Mouse (Mus musculus) brain, embryonic 18.5 days (tissue): ENCODE data around the gene Cct3.
"Not testable (repeated sequence)": the region's sequence is repeated elsewhere in the genome, so short reads cannot be mapped to it uniquely, and the experiment has no call there.

ENCODE experiments used
- DNase-seq: peaks from one replicate; pipeline ENCODE4 v3.0.0-alpha.2; 2012; ENCODE audit warnings: low read depth, low spot score

Gene Cct3

GRCm38 (mm10) chr3:88361096-88361495 lies 64.2 kb downstream of the Cct3 start:
- no peak for DNase-seq

DNA sequence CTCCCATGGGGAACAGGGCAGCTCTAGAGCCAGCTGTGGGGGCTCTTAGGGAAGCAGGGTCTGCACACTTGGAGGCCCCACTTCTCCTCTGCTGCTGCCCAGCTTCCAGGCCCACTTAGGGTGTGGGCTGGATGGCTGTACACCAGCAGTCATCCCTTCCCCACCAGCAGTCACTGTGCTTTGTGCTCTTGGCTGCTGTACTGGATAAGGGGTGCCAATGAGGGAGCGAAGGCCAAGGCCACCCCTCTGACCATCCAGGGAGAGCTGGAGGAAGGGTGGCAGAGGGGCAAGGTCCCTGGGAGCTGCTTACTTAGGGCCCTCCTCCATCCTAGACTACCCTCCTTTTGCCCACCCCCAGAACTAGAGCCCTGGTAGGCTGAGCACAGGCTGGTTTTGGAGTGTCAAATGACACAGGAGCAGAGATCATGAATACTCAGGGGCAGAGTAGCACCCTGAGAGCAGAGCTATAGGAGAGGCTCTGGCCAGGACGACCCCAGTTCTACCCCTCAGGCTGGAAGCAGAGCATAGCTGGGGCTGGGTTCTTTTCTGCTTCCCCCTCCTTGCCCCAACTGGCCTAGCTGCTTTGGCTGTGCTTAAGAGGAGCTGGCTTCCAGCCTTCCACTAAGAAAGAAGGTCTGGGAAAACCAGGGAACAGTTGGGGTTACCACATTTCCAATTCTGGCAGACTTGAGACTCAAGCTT lies 64.8 kb downstream of the Cct3 start:
- no peak for DNase-seq

DNA sequence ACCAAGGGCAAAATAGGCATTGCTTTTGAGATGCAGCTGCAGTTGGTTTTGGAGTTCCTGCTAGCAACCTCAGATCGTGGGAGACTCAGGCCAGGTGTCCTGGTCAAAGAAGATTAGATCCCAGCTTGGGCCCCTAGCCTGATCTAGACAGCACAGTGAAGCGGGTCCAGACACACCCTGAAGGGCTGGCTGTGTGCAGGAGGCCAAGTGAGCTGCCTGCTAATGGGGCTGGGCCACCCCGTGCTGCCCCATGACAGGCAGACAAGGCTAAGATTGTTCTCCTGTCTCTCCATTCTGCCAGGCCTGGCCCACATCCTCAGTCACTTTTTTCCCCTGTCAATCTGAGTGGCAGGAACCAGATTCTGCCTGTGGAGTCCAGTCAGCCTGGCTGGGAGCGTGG lies 66.8 kb downstream of the Cct3 start:
- DNase-seq, result no peak

DNA sequence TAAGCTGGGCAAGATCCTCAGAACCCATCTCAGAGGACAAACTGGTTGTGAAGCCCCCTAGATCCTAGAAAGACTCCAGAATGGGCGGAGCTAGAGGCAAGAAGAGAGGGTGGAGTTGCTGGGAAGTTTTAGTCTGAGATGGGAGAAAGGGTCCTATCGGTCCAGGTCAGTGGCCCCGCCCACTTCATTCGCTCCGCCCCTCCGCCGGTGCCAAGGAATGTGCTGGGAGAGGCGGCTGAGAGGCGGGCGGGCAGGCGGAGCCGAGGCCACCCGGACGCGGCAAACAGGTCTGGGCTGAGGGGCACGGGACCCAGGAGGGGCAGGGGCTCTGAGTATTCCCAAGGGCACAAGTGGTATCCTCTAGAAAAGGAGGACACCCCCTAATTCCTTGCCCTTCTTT lies 67.4 kb downstream of the Cct3 start, which contains the start of gene Paqr6:
Gene Paqr6, plus strand, starts transcription at position 248 of the 400 bp plus-strand sequence.
- DNase-seq, result no peak

DNA sequence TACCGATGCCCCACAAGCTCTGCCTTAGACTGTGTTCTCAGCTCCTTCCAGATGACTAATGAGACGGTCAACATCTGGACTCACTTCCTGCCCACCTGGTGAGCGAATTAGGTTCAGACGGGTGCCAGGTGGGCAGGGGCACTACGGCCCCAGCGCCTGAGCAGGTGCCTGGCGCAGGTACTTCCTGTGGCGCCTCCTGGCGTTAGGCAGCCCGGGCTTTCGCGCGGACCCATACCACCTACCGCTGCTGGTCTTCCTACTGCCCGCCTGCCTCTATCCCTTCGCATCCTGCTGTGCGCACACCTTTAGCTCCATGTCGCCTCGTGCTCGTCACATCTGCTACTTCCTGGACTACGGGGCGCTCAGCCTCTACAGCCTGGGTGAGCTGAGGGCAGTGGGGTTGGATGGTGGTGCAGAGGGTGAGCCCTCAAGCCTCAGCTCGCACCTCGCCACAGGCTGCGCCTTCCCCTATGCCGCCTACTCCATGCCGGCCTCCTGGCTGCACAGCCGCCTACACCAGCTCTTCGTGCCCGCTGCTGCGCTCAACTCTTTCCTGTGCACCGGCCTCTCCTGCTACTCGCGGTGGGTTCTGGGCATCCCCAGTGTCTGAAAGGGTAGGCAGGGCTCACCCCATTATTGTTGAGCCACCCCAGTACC lies 68.9 kb downstream of the Cct3 start:
- DNase-seq, result no peak

DNA sequence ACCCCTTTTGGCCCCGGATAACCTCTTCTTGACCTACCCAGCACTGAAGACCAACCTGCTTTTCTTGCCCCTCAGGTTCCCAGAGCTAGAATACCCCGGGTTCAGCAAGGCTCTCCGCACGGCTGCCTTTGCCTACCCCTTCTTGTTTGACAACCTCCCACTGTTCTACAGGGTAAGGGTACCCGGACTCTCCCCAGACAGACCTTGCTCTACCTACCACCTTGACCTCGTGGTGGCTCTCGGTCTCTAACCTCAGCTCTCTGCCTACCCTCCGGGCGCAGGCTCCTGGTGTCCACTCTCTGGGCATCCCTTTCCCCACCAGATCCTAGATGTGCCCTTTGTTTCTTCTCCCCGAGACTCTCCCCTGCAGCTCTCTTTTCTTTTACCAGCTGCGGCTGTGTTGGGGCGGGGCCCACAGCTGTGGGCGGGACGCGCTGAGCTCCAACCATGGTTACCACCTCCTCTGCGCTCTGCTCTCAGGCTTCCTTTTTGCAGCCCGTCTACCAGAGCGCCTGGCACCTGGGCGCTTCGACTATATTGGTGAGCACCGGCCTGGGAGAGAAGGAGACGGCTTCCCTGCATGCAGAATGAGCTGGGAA lies 70.0 kb downstream of the Cct3 start:
- not testable (repeated sequence) for DNase-seq

DNA sequence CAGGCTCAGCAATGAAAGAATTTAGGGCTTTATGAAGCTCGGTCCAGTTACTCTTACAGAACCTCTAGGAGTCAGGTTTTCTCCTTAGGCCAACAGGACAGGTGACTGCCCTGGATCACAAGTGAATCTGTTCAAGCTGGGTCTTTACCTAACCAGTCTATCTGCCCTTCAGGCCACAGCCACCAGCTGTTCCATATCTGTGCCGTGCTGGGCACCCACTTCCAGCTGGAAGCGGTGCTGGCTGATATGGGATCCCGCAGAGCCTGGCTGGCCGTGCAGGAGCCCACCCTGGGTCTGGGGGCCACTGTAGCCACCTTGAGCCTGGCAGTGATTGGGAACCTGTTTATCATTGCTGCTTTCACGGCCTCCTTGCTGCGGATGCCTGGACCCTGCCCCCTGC lies 70.6 kb downstream of the Cct3 start:
- not testable (repeated sequence) for DNase-seq

GRCm38 (mm10) chr3:88368511-88368910 lies 71.6 kb downstream of the Cct3 start:
- not testable (repeated sequence) for DNase-seq
